Mouse (Mus musculus): ENCODE results near the gene Bahcc1.

- TF ChIP-seq CTCF (conservative IDR thresholded peaks at IDR 0.05 in 1 of 2, IDR thresholded peaks at IDR 0.05 in 1 of 2; ENCODE audit: low read depth in 2 of 2, low read length in 2 of 2) (no peak), POLR2A (IDR thresholded peaks at IDR 0.05; ENCODE audit: low read depth, low read length) (no peak), JUND (conservative IDR thresholded peaks at IDR 0.05; ENCODE audit: low read depth, low read length) (no peak), TCF12 (IDR thresholded peaks at IDR 0.05; ENCODE audit: low read depth, low read length) (no peak), MEF2A (IDR thresholded peaks at IDR 0.05; ENCODE audit: borderline replicate concordance, low read depth, low read length) (no peak), KAT2A (IDR thresholded peaks at IDR 0.05; ENCODE audit: insufficient replicate concordance, low read length) (no peak), ZMIZ1 (IDR thresholded peaks at IDR 0.05; ENCODE audit: low read depth, low read length) (no peak), MAX (IDR thresholded peaks at IDR 0.05; ENCODE audit: low read length) (no peak), GABPA (IDR thresholded peaks at IDR 0.05; ENCODE audit: insufficient replicate concordance, low read depth, low read length) (no peak), HCFC1 (IDR thresholded peaks at IDR 0.05; ENCODE audit: low read depth, low read length) (no peak)
These were observed 6.1 kb downstream of the Bahcc1 start for GRCm38 (mm10) chr11:120238751-120239359.
